Mouse (Mus musculus) small intestine, adult 2 months (tissue): ENCODE data around the gene 5730409E04Rik. TPM values are rescaled to one million over a fixed set of nuclear protein-coding genes. Genes with fewer than 3 reads are reported as not detected.

Experiments used
- H3K27ac ChIP-seq: fragments of 200-500 bp; 2 replicates; pipeline ENCODE4 v1.5.1; 2012; ENCODE audit warnings: low read depth, low read length, control low read depth, inconsistent platforms; ENCODE audit not compliant: insufficient read depth
- H3K27me3 ChIP-seq: fragments of 200-500 bp; 2 replicates; pipeline ENCODE4 v1.6.1; 2012; ENCODE audit warnings: mild to moderate bottlenecking, moderate library complexity, low read length, inconsistent platforms; ENCODE audit not compliant: control insufficient read depth, insufficient read depth
- H3K36me3 ChIP-seq: fragments of 200-500 bp; 2 replicates; pipeline ENCODE4 v1.6.1; 2012; ENCODE audit warnings: mild to moderate bottlenecking, low read length, control low read depth, inconsistent platforms; ENCODE audit not compliant: control insufficient read depth, insufficient read depth
- H3K4me1 ChIP-seq: fragments of 200-500 bp; 2 replicates; pipeline ENCODE4 v1.6.1; 2012; ENCODE audit warnings: low read length, inconsistent platforms, mixed read lengths; ENCODE audit not compliant: control insufficient read depth, insufficient read depth, insufficient read length
- H3K4me3 ChIP-seq: fragments of 200-500 bp; 2 replicates; pipeline ENCODE4 v1.5.1; 2012; ENCODE audit warnings: low read depth, mild to moderate bottlenecking, control low read depth, inconsistent platforms, low read length, moderate library complexity
- CTCF ChIP-seq: fragments of 200-500 bp; IDR thresholded peaks from 2 replicates; pipeline ENCODE4 v1.5.1; 2012; ENCODE audit warnings: low read depth, mild to moderate bottlenecking, control low read depth, inconsistent platforms, low read length, moderate library complexity, mixed read lengths; ENCODE audit not compliant: insufficient replicate concordance, insufficient read length; ENCODE audit errors: extremely low read depth
- POLR2A ChIP-seq: fragments of 200-500 bp; IDR thresholded peaks from 2 replicates; pipeline ENCODE4 v1.6.1; 2012; ENCODE audit warnings: low read depth, mild to moderate bottlenecking, control low read depth, inconsistent platforms, low read length, moderate library complexity
- WGBS: fragments of 180-500 bp; shearing (Covaris S2); methylation state at CpG from one replicate; pipeline ENCODE4 v1.1.7; 2018; 5-methylcytosine and 5-hydroxymethylcytosine counted together
- polyA plus RNA-seq: library from polyadenylated mRNA; depleted of rRNA; stranded (reverse); fragments of >200 nt; gene quantifications from 2 replicates; pipeline ENCODE4 v1.2.3, GENCODE M21; 2012

Gene 5730409E04Rik
- polyA plus RNA-seq, 1 experiment, result 3.2 TPM

- Histone ChIP-seq H3K27me3 (0 out of 2 replicates have a peak, but pooled peaks cover 2% of the 10 kb centered on the region), H3K4me3 (0 out of 2 replicates have a peak overlapping the region, but pooled peaks have one; percentile 1), H3K36me3 (no peaks in the 10 kb centered on the region), H3K27ac (no peak overlapping the region), H3K4me1 (peaks cover 17% of the 10 kb centered on the region)
- WGBS, result 53% methylated on average over 17 of the region's 17 CpGs
- TF ChIP-seq CTCF (no peak), POLR2A (no peak)
These were observed 2.4 kb downstream of the 5730409E04Rik start for GRCm38 (mm10) chr4:126611991-126612390.

DNA sequence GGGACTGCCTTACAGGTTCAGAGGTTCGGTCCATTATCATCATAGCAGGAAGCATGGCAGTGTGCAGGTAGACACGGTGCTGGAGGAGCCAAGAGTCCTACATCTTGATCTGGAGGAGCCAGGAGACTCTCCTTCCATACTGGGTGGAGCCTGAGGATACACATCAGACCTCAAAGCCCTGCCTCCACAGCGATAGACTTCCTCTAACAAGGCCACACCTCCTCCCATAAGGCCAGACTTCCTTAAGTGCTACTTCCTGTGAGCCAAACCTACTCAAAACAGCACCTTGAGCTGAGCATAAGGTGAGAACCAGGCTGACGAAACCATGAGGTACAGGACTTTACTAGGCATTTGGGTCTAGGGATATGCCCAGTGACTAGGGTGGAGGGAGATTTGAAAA, 6.7 kb downstream of the 5730409E04Rik start:
- H3K36me3 ChIP-seq, result no peaks in the 10 kb centered on the region
- H3K4me3 ChIP-seq, result no peak overlapping the region
- WGBS, result 79% methylated on average over 4 of the region's 4 CpGs
- no peak overlapping the region for H3K27ac ChIP-seq
- peaks cover 8% of the 10 kb centered on the region for H3K4me1 ChIP-seq
- TF ChIP-seq CTCF (no peak), POLR2A (no peak)
- peaks cover 17% of the 10 kb centered on the region; the same call in 1 of the 2 replicates for H3K27me3 ChIP-seq

- H3K4me3 ChIP-seq, result no peak overlapping the region
- no peak for TF ChIP-seq POLR2A
- no peak for TF ChIP-seq CTCF
- H3K27me3 ChIP-seq, result peaks cover 17% of the 10 kb centered on the region; the same call in 1 of the 2 replicates
- no peaks in the 10 kb centered on the region; the same call in 1 of the 2 replicates for H3K4me1 ChIP-seq
- H3K36me3 ChIP-seq, result no peaks in the 10 kb centered on the region
- no peak overlapping the region for H3K27ac ChIP-seq
- 7% methylated on average over 33 of the region's 33 CpGs for WGBS
These were observed 10.2 kb downstream of the 5730409E04Rik start for GRCm38 (mm10) chr4:126619691-126620330.

DNA sequence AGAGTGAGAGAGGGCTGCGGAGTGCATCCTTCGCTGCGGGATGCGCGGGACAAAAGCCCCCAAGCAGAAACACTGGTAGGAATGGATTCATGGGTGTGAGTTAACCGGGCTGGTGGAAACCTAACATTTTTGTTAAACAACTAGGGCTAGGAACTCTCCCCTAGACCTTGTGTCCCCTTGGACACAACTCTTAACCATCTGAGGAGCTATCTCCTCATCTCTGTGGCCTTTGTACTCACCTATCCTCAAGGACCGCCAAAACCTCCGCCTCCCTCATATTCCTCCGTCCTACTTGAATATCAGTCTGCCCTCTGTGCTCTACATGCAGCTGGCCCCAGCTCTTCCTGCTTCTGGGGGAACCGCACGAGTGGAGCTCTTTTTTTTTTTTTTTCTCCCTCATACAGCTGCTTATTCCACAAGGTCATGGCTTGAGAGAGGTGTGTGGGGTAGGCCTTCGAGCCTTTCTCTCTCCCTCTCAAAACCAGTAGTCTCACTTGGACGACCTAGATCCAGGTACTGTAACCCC, 10.8 kb downstream of the 5730409E04Rik start:
- no peak overlapping the region for H3K27ac ChIP-seq
- no peak for TF ChIP-seq POLR2A
- no peak for TF ChIP-seq CTCF
- no peaks in the 10 kb centered on the region for H3K36me3 ChIP-seq
- no peaks in the 10 kb centered on the region; the same call in 1 of the 2 replicates for H3K4me1 ChIP-seq
- peaks cover 17% of the 10 kb centered on the region; the same call in 1 of the 2 replicates for H3K27me3 ChIP-seq
- 21% methylated on average over 13 of the region's 13 CpGs for WGBS
- no peak overlapping the region for H3K4me3 ChIP-seq

GRCm38 (mm10) chr4:126627021-126627681, 17.5 kb downstream of the 5730409E04Rik start:
- 19% methylated on average over 23 of the region's 23 CpGs for WGBS
- TF ChIP-seq POLR2A (no peak), CTCF (peak; percentile 28; the same call in 1 of the 2 replicates)
- no peaks in the 10 kb centered on the region for H3K4me1 ChIP-seq
- H3K27me3 ChIP-seq, result 0 out of 2 replicates have a peak, but pooled peaks cover 4% of the 10 kb centered on the region
- peak overlapping the region; percentile 32 for H3K4me3 ChIP-seq
- no peaks in the 10 kb centered on the region for H3K36me3 ChIP-seq
- H3K27ac ChIP-seq, result no peak overlapping the region

- 30% methylated on average over 2 of the region's 2 CpGs for WGBS
- no peaks in the 10 kb centered on the region for H3K4me1 ChIP-seq
- no peak overlapping the region for H3K4me3 ChIP-seq
- TF ChIP-seq POLR2A (no peak), CTCF (0 out of 2 replicates have a peak, but pooled peaks have one; percentile 14)
- H3K27me3 ChIP-seq, result 0 out of 2 replicates have a peak, but pooled peaks cover 2% of the 10 kb centered on the region
- H3K27ac ChIP-seq, result no peak overlapping the region
- H3K36me3 ChIP-seq, result no peaks in the 10 kb centered on the region
These were observed 22.3 kb downstream of the 5730409E04Rik start for GRCm38 (mm10) chr4:126631922-126632321.

GRCm38 (mm10) chr4:126632668-126633067, 23.1 kb downstream of the 5730409E04Rik start:
- H3K36me3 ChIP-seq, result no peaks in the 10 kb centered on the region
- H3K4me3 ChIP-seq, result no peak overlapping the region
- TF ChIP-seq POLR2A, result no peak
- TF ChIP-seq CTCF, result no peak
- no peak overlapping the region for H3K27ac ChIP-seq
- 47% methylated on average over 3 of the region's 3 CpGs for WGBS
- H3K27me3 ChIP-seq, result no peaks in the 10 kb centered on the region
- H3K4me1 ChIP-seq, result no peaks in the 10 kb centered on the region
